Mouse (Mus musculus) MEL (cell line): Measurements from ENCODE around the gene Col24a1.

Experiments used
- CHD1 ChIP-seq: IDR thresholded peaks from 2 replicates; pipeline ENCODE4 v1.6.1; 2012; ENCODE audit warnings: low read depth, mild to moderate bottlenecking, inconsistent platforms, low read length, improper control_type of control experiment
- CHD2 ChIP-seq: IDR thresholded peaks from 2 replicates; pipeline ENCODE4 v1.6.1; 2011; ENCODE audit warnings: low read length, improper control_type of control experiment
- CTCF ChIP-seq, 3 experiments: IDR thresholded peaks in 2 of 3; conservative IDR thresholded peaks in 1 of 3; 2 replicates each; pipeline ENCODE4 v1.5.1; 2011 to 2012; ENCODE audit warnings: low read length in 3 of 3, low read depth in 2 of 3, mild to moderate bottlenecking in 2 of 3, improper control_type of control experiment in 1 of 3, inconsistent platforms in 1 of 3, mixed read lengths in 1 of 3, moderate library complexity in 1 of 3; ENCODE audit not compliant: control insufficient read depth in 1 of 3, insufficient read depth in 1 of 3, poor library complexity in 1 of 3, severe bottlenecking in 1 of 3
- GATA1 ChIP-seq: IDR thresholded peaks from 2 replicates; pipeline ENCODE4 v1.6.1; 2011; ENCODE audit warnings: low read depth, low read length, improper control_type of control experiment
- HCFC1 ChIP-seq: IDR thresholded peaks from 2 replicates; pipeline ENCODE4 v1.6.1; 2012; ENCODE audit warnings: low read depth, mild to moderate bottlenecking, inconsistent platforms, low read length, improper control_type of control experiment, moderate library complexity
- MAFK ChIP-seq: IDR thresholded peaks from 2 replicates; pipeline ENCODE4 v1.6.1; 2011; ENCODE audit warnings: low read depth, mild to moderate bottlenecking, low read length, improper control_type of control experiment, borderline replicate concordance
- POLR2A ChIP-seq, 2 experiments: IDR thresholded peaks; 2 replicates each; pipeline ENCODE4 v1.6.1; 2011 to 2012; ENCODE audit warnings: low read length in 2 of 2, mild to moderate bottlenecking in 2 of 2, control low read depth in 1 of 2, improper control_type of control experiment in 1 of 2, low read depth in 1 of 2, moderate library complexity in 1 of 2; ENCODE audit not compliant: control insufficient read depth in 1 of 2, insufficient read depth in 1 of 2, poor library complexity in 1 of 2
- SIN3A ChIP-seq: IDR thresholded peaks from 2 replicates; pipeline ENCODE4 v1.6.1; 2012; ENCODE audit warnings: low read length, improper control_type of control experiment, inconsistent platforms
- TBP ChIP-seq: IDR thresholded peaks from 2 replicates; pipeline ENCODE4 v1.8.0; 2011; ENCODE audit warnings: low read depth, low read length, improper control_type of control experiment
- ZNF384 ChIP-seq: IDR thresholded peaks from 2 replicates; pipeline ENCODE4 v1.6.1; 2012; ENCODE audit warnings: low read depth, mild to moderate bottlenecking, inconsistent platforms, low read length, improper control_type of control experiment

GRCm38 (mm10) chr3:145334046-145334445 lies 41.8 kb downstream of the Col24a1 start:
- TF ChIP-seq SIN3A: no peak
- TF ChIP-seq POLR2A (IDR thresholded peaks at IDR 0.05; ENCODE audit: control insufficient read depth in 1 of 2, insufficient read depth in 1 of 2, low read depth in 1 of 2, low read length in 2 of 2, poor library complexity in 1 of 2): no peak
- TF ChIP-seq CTCF (IDR thresholded peaks at IDR 0.05 in 2 of 3, conservative IDR thresholded peaks at IDR 0.05 in 1 of 3; ENCODE audit: control insufficient read depth in 1 of 3, insufficient read depth in 1 of 3, low read depth in 2 of 3, low read length in 3 of 3, poor library complexity in 1 of 3, severe bottlenecking in 1 of 3): no peak
- TF ChIP-seq ZNF384: no peak
- no peak for TF ChIP-seq CHD1
- no peak for TF ChIP-seq CHD2
- TF ChIP-seq MAFK: no peak
- no peak for TF ChIP-seq TBP
- no peak for TF ChIP-seq HCFC1
- TF ChIP-seq GATA1: no peak
